Mouse (Mus musculus) thymus, adult 2 months (tissue): ENCODE measurements at regions not wholly inside any gene's neighbourhood (a gene's known extent, or its start where the extent isn't known, plus 50 kb on each side); places are given as distances from the start of the nearest gene placed in this dataset.

Experiments used
- DNase-seq: peaks from one replicate; pipeline ENCODE4 v3.0.0; 2021
- H3K27ac ChIP-seq: fragments of 200-500 bp; 2 replicates; pipeline ENCODE4 v1.5.1; 2012; ENCODE audit warnings: low read length, control low read depth; ENCODE audit not compliant: control insufficient read depth, insufficient read depth
- H3K27me3 ChIP-seq: fragments of 200-500 bp; 2 replicates; pipeline ENCODE4 v1.6.1; 2012; ENCODE audit warnings: mild to moderate bottlenecking, low read length, moderate library complexity, mixed read lengths; ENCODE audit not compliant: control insufficient read depth, insufficient read depth
- H3K36me3 ChIP-seq: fragments of 200-500 bp; 2 replicates; pipeline ENCODE4 v1.6.1; 2012; ENCODE audit warnings: mild to moderate bottlenecking, low read length, moderate library complexity; ENCODE audit not compliant: control insufficient read depth, insufficient read depth
- H3K4me1 ChIP-seq: fragments of 200-500 bp; replicated peaks from 2 replicates; pipeline ENCODE4 v1.6.1; 2012; ENCODE audit warnings: low read length; ENCODE audit not compliant: control insufficient read depth, insufficient read depth
- H3K4me3 ChIP-seq: fragments of 200-500 bp; 2 replicates; pipeline ENCODE4 v1.5.1; 2012; ENCODE audit warnings: mild to moderate bottlenecking, low read length, control low read depth, moderate library complexity; ENCODE audit not compliant: control insufficient read depth, insufficient read depth
- CTCF ChIP-seq: fragments of 200-500 bp; IDR thresholded peaks from 2 replicates; pipeline ENCODE4 v1.5.1; 2012; ENCODE audit warnings: mild to moderate bottlenecking, control low read depth, low read length, moderate library complexity, borderline replicate concordance; ENCODE audit not compliant: control insufficient read depth, poor library complexity, insufficient read depth; ENCODE audit errors: extremely low read depth
- POLR2A ChIP-seq: fragments of 200-500 bp; IDR thresholded peaks from 2 replicates; pipeline ENCODE4 v1.6.1; 2012; ENCODE audit warnings: mild to moderate bottlenecking, low read length, control low read depth, moderate library complexity; ENCODE audit not compliant: control insufficient read depth, poor library complexity, insufficient read depth; ENCODE audit errors: extremely low read depth
- WGBS: fragments of 180-500 bp; shearing (Covaris S2); methylation state at CpG from one replicate; pipeline ENCODE4 v1.1.7; 2018; 5-methylcytosine and 5-hydroxymethylcytosine counted together

DNA sequence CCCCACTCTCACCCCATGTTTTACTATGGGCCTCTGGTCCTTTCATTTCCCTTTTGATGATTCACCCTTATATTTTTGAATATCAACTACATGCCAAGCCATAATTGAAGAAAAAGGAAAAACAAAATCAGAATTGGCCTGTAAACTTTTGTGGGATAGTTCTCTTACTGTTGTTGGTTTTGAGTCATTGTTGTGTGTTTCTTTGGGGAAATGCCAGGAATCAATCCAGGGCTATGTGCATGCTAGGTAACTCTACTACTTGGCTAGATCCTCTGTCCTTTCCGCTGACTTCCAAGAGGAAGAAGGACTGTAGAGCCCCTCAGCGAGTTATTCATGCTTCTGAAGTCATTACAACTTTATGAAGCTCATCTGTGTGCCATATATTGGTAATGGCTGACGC, 175.0 kb upstream of the Cited2 start:
- Histone ChIP-seq H3K27ac (no peak overlapping the region), H3K27me3 (no peaks in the 10 kb centered on the region), H3K4me1 (no peaks in the 10 kb centered on the region), H3K36me3 (no peaks in the 10 kb centered on the region), H3K4me3 (no peak overlapping the region)
- WGBS: 97% methylated on average over 3 of the region's 3 CpGs
- DNase-seq: no peak
- TF ChIP-seq POLR2A: no peak
- no peak for TF ChIP-seq CTCF

DNA sequence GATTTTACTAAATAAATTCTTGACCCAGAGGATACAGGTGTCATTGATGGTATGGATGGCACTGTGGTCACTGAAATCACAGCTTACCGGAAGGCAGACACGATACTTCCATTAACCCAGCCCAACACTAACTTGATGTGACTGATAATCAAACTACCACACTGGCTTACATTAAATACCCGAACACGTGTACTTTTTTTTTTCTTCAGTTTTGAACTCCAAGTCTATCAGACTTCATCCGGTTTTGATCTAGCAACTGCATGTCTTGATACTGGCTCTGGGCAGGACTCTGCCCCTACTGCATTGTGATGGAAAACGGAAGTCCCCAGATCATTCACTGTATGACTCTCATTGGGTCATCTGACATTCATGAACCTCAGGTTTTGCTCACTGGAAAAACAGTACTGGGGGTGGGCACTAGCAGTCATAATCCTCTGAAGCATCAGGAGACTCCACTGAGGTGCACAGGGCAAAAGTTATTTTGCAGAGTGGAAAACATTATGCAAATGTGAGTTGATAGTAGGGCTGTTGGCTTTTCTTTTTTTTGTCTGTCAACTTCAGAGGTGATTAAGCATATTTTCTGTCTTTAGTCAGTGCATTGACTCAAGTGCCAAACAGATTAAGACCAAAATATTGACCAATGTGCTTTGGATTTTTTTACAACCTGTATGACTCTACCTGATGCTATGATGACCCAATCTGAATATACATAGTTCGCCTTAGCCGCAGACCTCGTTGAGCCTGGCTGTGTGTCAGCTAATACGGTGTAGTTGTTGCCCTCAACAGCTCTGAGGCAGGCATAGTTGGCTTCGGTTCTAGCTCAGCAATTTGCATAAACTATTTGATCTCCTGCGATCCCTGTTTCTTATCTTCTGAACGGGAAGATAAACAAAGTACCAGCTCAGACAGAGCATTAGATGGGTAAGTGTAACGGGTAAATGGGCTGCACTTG, 174.1 kb upstream of the Cited2 start:
- WGBS: 96% methylated on average over 14 of the region's 14 CpGs
- H3K27me3 ChIP-seq: no peaks in the 10 kb centered on the region
- no peaks in the 10 kb centered on the region for H3K4me1 ChIP-seq
- H3K4me3 ChIP-seq: no peak overlapping the region
- H3K36me3 ChIP-seq: no peaks in the 10 kb centered on the region
- no peak for DNase-seq
- no peak overlapping the region for H3K27ac ChIP-seq
- TF ChIP-seq CTCF (no peak), POLR2A (no peak)

DNA sequence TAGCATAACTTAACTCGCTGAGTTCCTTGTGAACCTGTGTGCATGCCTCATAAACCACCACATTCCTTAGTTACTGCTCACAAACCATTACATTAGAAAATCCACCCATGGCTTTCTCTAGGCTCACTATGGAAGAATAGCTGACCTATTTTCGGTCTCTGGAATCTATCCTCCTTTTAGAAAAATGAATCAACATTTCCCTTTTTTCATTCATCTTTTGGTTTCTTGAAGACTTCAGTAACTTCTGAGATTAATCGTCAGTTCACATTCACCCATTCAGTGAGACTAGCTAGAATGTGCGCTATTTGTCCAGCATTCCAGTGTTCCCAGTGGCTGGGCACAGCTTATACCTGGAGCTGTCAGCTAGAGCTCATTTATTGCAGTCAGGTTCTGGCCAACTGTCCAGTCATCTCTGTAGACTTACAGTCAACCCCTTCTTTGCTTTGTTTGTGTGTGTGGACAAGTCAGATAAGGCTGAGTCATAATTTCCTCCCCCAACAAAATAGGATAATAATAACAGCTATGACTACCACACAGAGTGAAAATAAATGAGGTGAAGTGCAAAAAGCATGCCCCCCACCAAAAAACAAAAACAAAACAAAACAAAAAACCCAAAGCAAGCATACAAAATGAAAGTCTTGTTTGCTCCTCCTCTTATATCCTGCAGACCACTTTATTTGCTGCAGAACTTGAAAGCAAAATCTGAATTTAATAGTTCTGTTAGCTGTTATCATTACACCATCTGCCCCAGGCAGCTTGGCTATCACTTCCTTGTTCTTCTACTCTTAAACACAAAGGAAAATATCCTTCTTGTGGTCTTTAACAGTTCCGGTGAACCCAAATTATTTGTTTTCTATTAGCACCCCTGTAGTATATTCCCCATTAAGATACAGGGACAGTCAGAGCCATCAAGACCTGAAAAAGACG, 173.0 kb upstream of the Cited2 start:
- WGBS: 89% methylated on average over 6 of the region's 6 CpGs
- no peak for TF ChIP-seq CTCF
- no peak for TF ChIP-seq POLR2A

DNA sequence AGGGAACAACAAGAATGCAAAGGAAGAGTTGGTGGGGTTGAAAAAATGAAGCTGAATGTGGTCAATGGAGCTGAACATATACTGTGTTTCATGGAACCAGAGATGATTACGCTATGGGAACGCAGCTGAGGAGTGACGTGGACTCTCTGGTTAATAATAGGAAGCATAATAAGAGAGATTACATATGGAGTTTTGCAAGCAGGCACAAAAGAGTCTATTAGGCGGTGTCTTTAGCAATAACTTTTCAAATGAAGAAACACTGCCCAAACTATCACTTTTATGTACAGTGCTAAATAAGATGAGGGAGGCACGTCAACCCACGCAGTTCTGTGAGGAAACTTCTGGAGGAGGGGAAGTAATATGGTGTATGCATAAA, 172.4 kb upstream of the Cited2 start:
- TF ChIP-seq POLR2A: no peak
- WGBS: 94% methylated on average over 6 of the region's 6 CpGs

More for the DNA sequence above, 173.0 kb upstream of the Cited2 start:
- H3K27me3 ChIP-seq: no peaks in the 10 kb centered on the region
- no peak overlapping the region for H3K4me3 ChIP-seq
- H3K4me1 ChIP-seq: no peaks in the 10 kb centered on the region
- H3K27ac ChIP-seq: no peak overlapping the region
- no peak for DNase-seq
- H3K36me3 ChIP-seq: no peaks in the 10 kb centered on the region

DNA sequence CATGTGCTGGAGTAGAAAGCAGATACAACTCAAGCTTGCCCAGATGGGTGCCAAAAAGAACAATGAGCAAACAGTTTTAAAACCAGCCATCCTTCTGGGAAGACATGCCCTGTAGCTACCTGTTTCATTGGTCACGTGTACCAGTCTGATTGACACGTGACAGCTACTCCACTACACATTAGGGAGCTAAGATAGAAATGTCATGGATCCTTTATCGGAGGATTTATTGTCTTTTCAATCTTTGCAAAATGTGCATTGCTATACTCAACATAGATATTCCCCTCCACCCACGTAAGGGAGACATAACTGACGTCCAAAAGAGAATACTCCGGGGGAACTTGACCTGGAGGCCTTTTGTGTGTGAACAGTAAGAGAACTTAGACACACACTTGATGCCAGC, 171.1 kb upstream of the Cited2 start:
- DNase-seq: no peak
- no peak for TF ChIP-seq POLR2A
- H3K27ac ChIP-seq: no peak overlapping the region
- H3K36me3 ChIP-seq: no peaks in the 10 kb centered on the region
- no peak overlapping the region for H3K4me3 ChIP-seq
- H3K27me3 ChIP-seq: no peaks in the 10 kb centered on the region
- H3K4me1 ChIP-seq: no peaks in the 10 kb centered on the region
- 98% methylated on average over 6 of the region's 6 CpGs for WGBS

More for the DNA sequence above, 172.4 kb upstream of the Cited2 start:
- Histone ChIP-seq H3K27me3 (no peaks in the 10 kb centered on the region), H3K4me3 (no peak overlapping the region), H3K4me1 (no peaks in the 10 kb centered on the region), H3K36me3 (no peaks in the 10 kb centered on the region), H3K27ac (no peak overlapping the region)
- no peak for DNase-seq

DNA sequence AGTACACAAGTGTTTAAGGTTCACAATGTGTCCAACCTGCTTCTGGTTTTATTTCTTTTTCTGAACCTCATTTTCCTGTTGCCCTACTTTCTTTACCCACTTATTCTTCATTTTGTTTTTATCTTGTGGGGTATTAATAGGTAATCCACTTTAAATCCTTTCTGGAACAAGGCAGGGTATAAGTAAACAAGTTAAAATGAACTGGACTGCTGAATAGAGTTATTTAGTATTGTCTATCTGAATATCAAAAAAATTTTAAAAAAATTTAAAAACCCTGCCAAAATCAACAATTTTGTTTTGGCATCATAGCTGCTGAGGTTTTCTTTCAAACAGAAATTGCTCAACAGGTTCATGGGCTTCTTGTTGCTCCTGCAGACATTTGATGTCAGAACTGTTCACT, 170.7 kb upstream of the Cited2 start:
- Histone ChIP-seq H3K27ac (no peak overlapping the region), H3K27me3 (no peaks in the 10 kb centered on the region), H3K4me1 (no peaks in the 10 kb centered on the region), H3K4me3 (no peak overlapping the region), H3K36me3 (no peaks in the 10 kb centered on the region)
- DNase-seq: no peak
- TF ChIP-seq POLR2A: no peak

DNA sequence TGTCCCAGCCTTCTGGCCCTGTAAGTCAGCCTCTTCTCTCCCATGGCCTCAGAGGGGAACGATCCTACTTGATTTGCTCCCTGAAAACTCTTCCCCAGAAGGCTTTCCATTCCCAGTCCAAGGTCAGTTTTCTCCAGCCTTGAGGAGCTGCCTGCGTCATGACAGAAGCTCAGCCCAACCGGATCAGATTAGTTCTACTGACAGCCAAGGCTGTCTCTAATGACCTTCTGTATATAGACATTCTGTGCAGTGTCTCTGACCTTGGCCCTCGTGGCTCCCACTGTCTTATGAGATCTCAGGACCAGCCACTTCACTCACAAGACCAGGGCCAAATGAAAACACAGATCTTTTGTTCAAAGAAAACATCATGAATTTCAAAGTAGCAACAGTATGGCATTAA, 166.6 kb upstream of the Cited2 start:
- Histone ChIP-seq H3K27ac (no peak overlapping the region), H3K27me3 (no peaks in the 10 kb centered on the region), H3K4me1 (no peaks in the 10 kb centered on the region), H3K4me3 (no peak overlapping the region), H3K36me3 (no peaks in the 10 kb centered on the region)
- DNase-seq: no peak
- TF ChIP-seq CTCF (no peak), POLR2A (no peak)
- 90% methylated on average over 4 of the region's 4 CpGs for WGBS
